Mouse (Mus musculus) heart, embryonic 11.5 days (tissue): ENCODE results near the gene Sult6b2. TPM values are rescaled to one million over a fixed set of nuclear protein-coding genes. Genes with fewer than 3 reads are reported as not detected.

Experiments
- ATAC-seq: fragments of 200-750 bp; cut with Nextera tagmentation; replicated peaks from 2 replicates; pipeline ENCODE4 v1.8.0; 2017; ENCODE audit warnings: moderate library complexity; ENCODE audit not compliant: insufficient number of reproducible peaks, low FRiP score, low TSS enrichment
- H3K27ac ChIP-seq: fragments of 300-500 bp; sonication (generic); 2 replicates; pipeline ENCODE4 v1.5.1; 2014; ENCODE audit warnings: mild to moderate bottlenecking, low read depth, low read length
- H3K27me3 ChIP-seq: fragments of 300-500 bp; sonication (generic); 2 replicates; pipeline ENCODE4 v1.6.1; 2014; ENCODE audit warnings: mild to moderate bottlenecking, low read length, mixed read lengths; ENCODE audit not compliant: control insufficient read depth, insufficient read depth
- H3K36me3 ChIP-seq: fragments of 300-500 bp; sonication (generic); 2 replicates; pipeline ENCODE4 v1.6.1; 2014; ENCODE audit warnings: mild to moderate bottlenecking, low read length, moderate library complexity, mixed read lengths; ENCODE audit not compliant: control insufficient read depth, insufficient read depth
- H3K4me1 ChIP-seq: fragments of 300-500 bp; sonication (generic); 2 replicates; pipeline ENCODE4 v1.6.1; 2014; ENCODE audit warnings: low read length; ENCODE audit not compliant: control insufficient read depth, insufficient read depth
- H3K4me2 ChIP-seq: fragments of 300-500 bp; sonication (generic); 2 replicates; pipeline ENCODE4 v1.6.1; 2014; ENCODE audit warnings: mild to moderate bottlenecking, moderate library complexity
- H3K4me3 ChIP-seq: fragments of 300-500 bp; sonication (generic); 2 replicates; pipeline ENCODE4 v1.5.1; 2014; ENCODE audit warnings: low read depth, low read length
- H3K9ac ChIP-seq: fragments of 300-500 bp; sonication (generic); 2 replicates; pipeline ENCODE4 v1.6.1; 2014; ENCODE audit warnings: mild to moderate bottlenecking, low read depth, low read length, moderate library complexity
- H3K9me3 ChIP-seq: fragments of 300-500 bp; sonication (generic); replicated peaks from 2 replicates; pipeline ENCODE4 v1.6.1; 2016; ENCODE audit warnings: low read length; ENCODE audit not compliant: control insufficient read depth
- WGBS: fragments of 180-500 bp; shearing (Covaris S2); extraction: QIAGEN DNeasy Blood & Tissue Kit; methylation state at CpG from one replicate; pipeline ENCODE4 v1.1.7; 2014; ENCODE audit not compliant: insufficient replicate concordance; 5-methylcytosine and 5-hydroxymethylcytosine counted together
- polyA plus RNA-seq: library from polyadenylated mRNA; unstranded; fragments of >200 nt; fragmentation: Nextera tagmentation; extraction: Ambion mirVana; gene quantifications from 2 replicates; pipeline ENCODE4 v1.2.1, GENCODE M21; 2014

The Sult6b2 gene
- polyA plus RNA-seq, 1 experiment from 2014 or later, result 0.14 TPM

DNA sequence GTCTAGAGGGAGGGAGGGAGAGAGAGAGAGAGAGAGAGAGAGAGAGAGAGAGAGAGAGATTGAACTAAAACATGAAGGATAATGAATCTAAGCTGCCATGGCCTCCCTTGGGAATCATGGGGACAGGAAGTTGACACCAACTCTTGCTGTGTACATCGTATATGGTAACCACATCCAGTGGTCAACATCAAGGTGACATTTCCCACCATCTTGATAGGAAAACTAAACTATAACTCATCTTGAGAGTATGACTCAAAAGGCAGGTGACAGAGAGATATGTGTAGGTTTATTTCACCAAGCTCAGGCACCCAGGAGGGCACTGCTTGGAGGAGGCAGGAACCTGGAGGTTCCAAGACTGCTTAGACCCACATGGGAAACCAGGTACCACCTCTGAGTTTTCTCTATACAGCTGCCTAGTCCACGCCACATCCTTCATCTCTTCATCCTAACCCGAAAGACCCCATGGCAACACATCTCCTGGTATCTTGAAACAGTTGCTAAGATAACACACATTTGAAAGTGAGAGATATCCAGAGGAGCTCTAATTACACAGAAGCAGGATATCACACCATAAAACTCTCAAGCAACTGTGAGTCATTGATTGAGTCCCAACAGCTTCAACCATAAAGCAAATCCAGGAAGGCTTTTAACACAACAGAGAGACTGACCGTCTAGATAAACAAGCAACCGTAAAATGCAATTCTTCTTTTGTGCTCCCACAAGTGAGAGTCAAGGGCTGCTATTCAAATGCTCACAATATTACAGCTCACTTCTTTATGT, 18.9 kb upstream of the Sult6b2 start:
- Histone ChIP-seq H3K4me2 (no peak overlapping the region), H3K36me3 (no peaks in the 10 kb centered on the region), H3K9ac (no peak overlapping the region), H3K4me1 (no peaks in the 10 kb centered on the region), H3K4me3 (no peak overlapping the region), H3K27me3 (no peaks in the 10 kb centered on the region), H3K9me3 (no peaks in the 10 kb centered on the region), H3K27ac (no peak overlapping the region)
- ATAC-seq, result no peak
- WGBS, result 63% methylated on average over 5 of the region's 5 CpGs

DNA sequence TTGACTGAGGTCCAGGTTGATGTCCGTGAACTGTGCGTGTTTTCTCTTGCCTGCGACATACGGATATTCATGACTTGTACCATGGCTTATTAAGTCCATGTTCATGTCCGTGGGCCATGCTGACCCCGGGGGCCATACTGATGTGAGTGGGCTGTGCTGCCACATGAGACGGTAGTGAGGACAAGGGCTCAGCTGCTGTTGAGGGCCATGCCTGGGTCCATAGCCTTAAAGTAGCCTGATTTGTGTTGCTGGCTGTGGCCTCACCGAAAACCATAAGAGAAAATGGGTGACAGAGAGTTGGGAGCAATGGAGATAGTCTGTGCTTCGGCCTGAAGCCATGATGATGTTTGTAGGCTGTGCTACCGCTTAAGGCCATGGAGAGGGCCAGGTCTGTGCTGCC, 14.0 kb upstream of the Sult6b2 start:
- no peak for ATAC-seq
- Histone ChIP-seq H3K27me3 (no peaks in the 10 kb centered on the region), H3K4me3 (no peak overlapping the region), H3K4me2 (no peak overlapping the region), H3K9ac (no peak overlapping the region), H3K27ac (no peak overlapping the region), H3K9me3 (no peaks in the 10 kb centered on the region), H3K36me3 (no peaks in the 10 kb centered on the region), H3K4me1 (no peaks in the 10 kb centered on the region)
- WGBS, result 91% methylated on average over 10 of the region's 10 CpGs

DNA sequence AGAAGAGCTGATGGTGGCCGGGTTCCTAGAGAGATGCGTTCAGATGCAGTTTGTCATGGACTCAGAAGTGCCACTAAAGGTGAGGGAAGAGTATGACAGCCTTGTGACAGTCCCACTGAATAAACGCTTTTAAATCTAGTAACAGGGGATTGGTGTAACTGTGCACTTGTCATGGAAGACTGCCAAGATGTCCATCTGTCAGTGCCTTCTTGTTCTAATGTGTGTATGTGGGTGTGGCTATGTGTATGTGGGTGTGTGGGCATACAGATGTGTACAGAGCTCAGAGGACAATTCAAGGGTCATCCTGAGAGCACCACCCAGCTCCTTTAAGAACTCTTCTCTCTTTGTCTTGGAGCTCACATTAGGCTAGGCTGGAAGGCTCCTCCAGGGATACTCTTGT, 11.2 kb upstream of the Sult6b2 start:
- Histone ChIP-seq H3K4me1 (no peaks in the 10 kb centered on the region), H3K36me3 (no peaks in the 10 kb centered on the region)
- 76% methylated on average over 3 of the region's 3 CpGs for WGBS

DNA sequence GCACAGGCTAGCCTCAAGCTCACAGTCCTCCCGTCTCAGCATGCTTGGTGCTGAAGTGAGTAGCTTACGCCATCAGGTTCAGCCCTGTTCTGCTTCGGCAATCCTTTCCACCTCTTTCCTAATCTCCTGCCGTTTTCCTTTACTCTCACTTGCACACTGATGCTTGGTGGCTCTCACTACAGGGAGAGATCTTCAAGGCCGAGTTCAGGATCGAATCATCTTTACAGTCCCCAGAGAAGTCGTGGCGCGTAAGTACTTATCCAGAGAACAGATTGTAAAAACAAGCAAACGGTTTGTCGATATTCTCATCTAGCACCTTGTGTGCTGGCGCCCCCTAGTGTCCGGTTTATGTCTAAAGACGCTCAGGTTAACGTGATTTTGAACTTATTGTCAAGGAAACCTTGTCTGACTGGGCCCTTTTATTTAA, 10.2 kb upstream of the Sult6b2 start:
- ATAC-seq, result 0 out of 2 replicates have a peak, but pooled peaks have one; percentile 35

More for the DNA sequence above, 11.2 kb upstream of the Sult6b2 start:
- no peaks in the 10 kb centered on the region for H3K9me3 ChIP-seq
- no peak overlapping the region for H3K9ac ChIP-seq
- no peak for ATAC-seq
- no peaks in the 10 kb centered on the region for H3K27me3 ChIP-seq
- H3K4me3 ChIP-seq, result no peak overlapping the region
- no peak overlapping the region for H3K27ac ChIP-seq
- H3K4me2 ChIP-seq, result no peak overlapping the region

DNA sequence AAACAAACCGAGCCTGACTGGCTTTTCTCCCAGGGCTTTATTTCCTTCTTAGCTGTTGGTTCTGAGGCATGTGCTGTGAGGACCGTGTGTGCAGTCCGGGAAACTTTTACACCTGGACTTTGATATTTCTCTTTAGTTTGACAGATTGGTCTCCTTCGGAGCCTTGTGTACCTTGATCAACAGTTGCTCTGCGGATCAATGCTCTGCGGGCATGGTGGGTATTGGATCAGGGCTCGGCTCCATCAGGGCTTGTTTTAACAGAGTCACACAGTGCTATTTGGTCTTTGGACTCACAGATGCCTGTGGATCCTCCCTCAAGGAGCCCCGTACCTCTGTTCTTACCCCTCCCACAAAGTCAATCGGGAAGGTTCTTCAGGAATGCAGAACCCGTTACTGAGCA, 9.7 kb upstream of the Sult6b2 start:
- H3K4me1 ChIP-seq, result no peaks in the 10 kb centered on the region
- peak overlapping the region; percentile 46; the same call in 1 of the 2 replicates for H3K4me3 ChIP-seq
- H3K9ac ChIP-seq, result no peak overlapping the region

More for the DNA sequence above, 10.2 kb upstream of the Sult6b2 start:
- H3K36me3 ChIP-seq, result no peaks in the 10 kb centered on the region
- H3K4me2 ChIP-seq, result peak overlapping the region; percentile 71
- H3K4me3 ChIP-seq, result peak overlapping the region; percentile 46
- no peak overlapping the region for H3K9ac ChIP-seq
- no peaks in the 10 kb centered on the region for H3K4me1 ChIP-seq
- no peaks in the 10 kb centered on the region for H3K27me3 ChIP-seq
- H3K9me3 ChIP-seq, result no peaks in the 10 kb centered on the region
- 6% methylated on average over 15 of the region's 15 CpGs for WGBS
- no peak overlapping the region for H3K27ac ChIP-seq

DNA sequence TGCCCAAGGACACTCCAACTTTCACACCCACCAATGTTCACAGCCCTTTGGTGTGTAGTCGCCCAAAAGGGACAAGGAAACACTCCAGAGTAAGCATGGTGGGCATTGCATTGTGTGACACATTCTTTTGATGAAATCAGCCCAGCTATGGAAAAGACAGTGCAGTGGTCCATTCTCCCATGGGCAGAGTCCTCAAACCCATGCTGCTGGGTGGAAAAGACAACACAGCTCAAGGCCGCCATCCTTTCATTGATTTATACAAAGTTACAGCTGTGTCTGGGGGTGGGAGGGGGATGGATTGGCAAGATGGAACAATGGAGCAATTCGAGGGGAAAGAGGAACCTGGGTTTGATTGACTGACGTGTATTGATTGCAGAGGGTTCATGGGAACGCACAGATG, 8.7 kb upstream of the Sult6b2 start:
- no peak overlapping the region for H3K27ac ChIP-seq
- no peaks in the 10 kb centered on the region for H3K27me3 ChIP-seq
- H3K9me3 ChIP-seq, result no peaks in the 10 kb centered on the region
- no peaks in the 10 kb centered on the region for H3K36me3 ChIP-seq
- no peaks in the 10 kb centered on the region for H3K4me1 ChIP-seq
- WGBS, result 69% methylated on average over 5 of the region's 5 CpGs
- no peak overlapping the region for H3K9ac ChIP-seq
- H3K4me3 ChIP-seq, result no peak overlapping the region
- ATAC-seq, result no peak
- H3K4me2 ChIP-seq, result no peak overlapping the region

More for the DNA sequence above, 9.7 kb upstream of the Sult6b2 start:
- no peak for ATAC-seq
- Histone ChIP-seq H3K27ac (no peak overlapping the region), H3K36me3 (no peaks in the 10 kb centered on the region), H3K4me2 (peak overlapping the region; percentile 71), H3K9me3 (no peaks in the 10 kb centered on the region), H3K27me3 (no peaks in the 10 kb centered on the region)
- 62% methylated on average over 10 of the region's 10 CpGs for WGBS

DNA sequence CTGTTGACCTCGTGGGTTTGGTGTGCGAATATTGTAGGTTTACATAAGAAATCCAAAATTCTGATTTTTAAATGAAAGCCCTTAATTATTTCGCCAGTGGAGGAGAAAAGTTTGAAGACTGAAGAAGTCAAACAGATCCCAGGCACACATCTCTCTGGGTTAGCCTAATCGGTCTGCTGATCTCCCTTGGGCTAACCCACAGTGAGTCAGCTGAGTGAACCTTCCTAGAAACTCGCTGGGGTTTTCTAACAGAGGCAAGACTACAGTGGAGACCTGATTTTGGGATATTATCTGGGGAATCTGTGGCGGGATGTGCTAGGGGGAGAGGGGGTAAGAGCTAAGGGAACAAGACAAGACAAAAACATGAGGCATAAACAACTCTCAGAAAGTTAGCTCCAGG, 5.9 kb upstream of the Sult6b2 start:
- 59% methylated on average over 6 of the region's 6 CpGs for WGBS
- H3K4me2 ChIP-seq, result no peak overlapping the region
- no peaks in the 10 kb centered on the region for H3K36me3 ChIP-seq
- H3K27me3 ChIP-seq, result no peaks in the 10 kb centered on the region
- no peak for ATAC-seq
- H3K9ac ChIP-seq, result no peak overlapping the region
- H3K9me3 ChIP-seq, result no peaks in the 10 kb centered on the region
- no peak overlapping the region for H3K4me3 ChIP-seq
- H3K27ac ChIP-seq, result no peak overlapping the region
- no peaks in the 10 kb centered on the region for H3K4me1 ChIP-seq

DNA sequence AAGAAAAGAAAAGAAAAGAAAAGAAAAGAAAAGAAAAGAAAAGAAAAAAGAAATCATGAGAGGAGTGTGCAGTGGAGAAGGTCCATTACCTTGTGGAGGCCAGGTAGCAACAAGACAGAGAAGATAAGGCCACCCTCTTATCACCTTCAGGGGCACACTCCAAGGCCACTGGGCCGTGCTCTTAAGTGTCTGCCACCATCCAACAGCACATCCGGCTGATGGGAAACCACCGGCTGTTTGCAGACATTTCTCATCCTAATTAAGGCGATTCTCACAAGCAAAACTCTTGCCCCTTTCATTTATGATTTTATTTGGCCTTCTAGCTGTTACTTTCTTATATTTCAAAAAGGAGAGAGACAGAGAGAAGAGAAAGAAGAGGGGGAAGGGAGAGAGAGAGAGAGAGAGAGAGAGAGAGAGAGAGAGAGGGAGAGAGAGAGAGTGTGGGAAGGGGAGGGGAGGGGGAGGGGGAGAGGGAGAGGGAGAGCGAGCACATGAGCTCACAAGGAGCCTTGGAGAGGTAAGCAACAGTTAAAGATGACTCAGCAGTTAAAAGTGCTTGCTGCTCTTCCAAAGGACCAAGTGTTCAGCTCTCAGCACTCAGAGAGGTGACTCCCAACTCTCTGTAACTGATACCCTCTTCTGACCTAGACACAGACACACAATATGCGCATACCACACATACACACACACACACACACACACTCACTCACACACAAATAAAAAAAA, 5.2 kb upstream of the Sult6b2 start:
- Histone ChIP-seq H3K36me3 (no peaks in the 10 kb centered on the region), H3K9me3 (no peaks in the 10 kb centered on the region), H3K4me2 (no peak overlapping the region), H3K27ac (no peak overlapping the region), H3K9ac (no peak overlapping the region), H3K4me3 (no peak overlapping the region), H3K4me1 (no peaks in the 10 kb centered on the region), H3K27me3 (no peaks in the 10 kb centered on the region)
- WGBS, result 24% methylated on average over 6 of the region's 6 CpGs
- no peak for ATAC-seq
